Mouse (Mus musculus) intestine, embryonic 15.5 days (tissue): ENCODE data around the gene Gm10800. TPM values are rescaled to one million over a fixed set of nuclear protein-coding genes. Genes with fewer than 3 reads are reported as not detected.
"Not testable (repeated sequence)": the region's sequence is repeated elsewhere in the genome, so short reads cannot be mapped to it uniquely, and the experiment has no call there.

Experiments used
- ATAC-seq: fragments of 200-750 bp; cut with Nextera tagmentation; 2 replicates; pipeline ENCODE4 v1.8.0; 2017; ENCODE audit warnings: moderate TSS enrichment, moderate library complexity
- H3K27ac ChIP-seq: fragments of 300-500 bp; sonication (generic); 2 replicates; pipeline ENCODE4 v1.5.1; 2015; ENCODE audit warnings: mild to moderate bottlenecking, inconsistent platforms
- H3K27me3 ChIP-seq: fragments of 300-500 bp; sonication (generic); replicated peaks from 2 replicates; pipeline ENCODE4 v1.6.1; 2015; ENCODE audit warnings: inconsistent platforms
- H3K36me3 ChIP-seq: fragments of 300-500 bp; sonication (generic); 2 replicates; pipeline ENCODE4 v1.6.1; 2015; ENCODE audit warnings: inconsistent platforms
- H3K4me1 ChIP-seq: fragments of 300-500 bp; sonication (generic); replicated peaks from 2 replicates; pipeline ENCODE4 v1.6.1; 2015; ENCODE audit warnings: inconsistent platforms
- H3K4me2 ChIP-seq: fragments of 300-500 bp; sonication (generic); replicated peaks from 2 replicates; pipeline ENCODE4 v1.6.1; 2015; ENCODE audit warnings: mild to moderate bottlenecking, inconsistent platforms
- H3K4me3 ChIP-seq: fragments of 300-500 bp; sonication (generic); replicated peaks from 2 replicates; pipeline ENCODE4 v1.5.1; 2015; ENCODE audit warnings: inconsistent platforms
- H3K9ac ChIP-seq: fragments of 300-500 bp; sonication (generic); 2 replicates; pipeline ENCODE4 v1.6.1; 2015; ENCODE audit warnings: inconsistent platforms
- H3K9me3 ChIP-seq: fragments of 300-500 bp; sonication (generic); 2 replicates; pipeline ENCODE4 v1.6.1; 2016; ENCODE audit warnings: inconsistent platforms
- WGBS: fragments of 180-500 bp; shearing (Covaris S2); methylation state at CpG from one replicate; pipeline ENCODE4 v1.1.7; 2015; 5-methylcytosine and 5-hydroxymethylcytosine counted together
- polyA plus RNA-seq: library from polyadenylated mRNA; unstranded; fragments of >200 nt; fragmentation: Nextera tagmentation; extraction: Ambion mirVana; gene quantifications from 2 replicates; pipeline ENCODE4 v1.2.1, GENCODE M21; 2015

Gene Gm10800
- 0.30 and 0.35 TPM in 2 replicates for polyA plus RNA-seq

- H3K36me3 ChIP-seq, H3K4me2 ChIP-seq, H3K27me3 ChIP-seq, H3K4me3 ChIP-seq, H3K9ac ChIP-seq, H3K4me1 ChIP-seq, H3K9me3 ChIP-seq, H3K27ac ChIP-seq, ATAC-seq: not testable (repeated sequence)
- WGBS, result 81% methylated on average over 4 of the region's 4 CpGs
These were observed at the start of gene Gm10800 for GRCm38 (mm10) chr2:98667201-98667600. TSS of gene Gm10800 (minus strand) at chr2:98667301.

- WGBS, result 94% methylated on average over 1 of the region's 1 CpGs
- Histone ChIP-seq H3K4me1 (no peaks in the 10 kb centered on the region), H3K9ac (no peak overlapping the region), H3K27me3 (no peaks in the 10 kb centered on the region), H3K4me3 (no peak overlapping the region), H3K27ac (no peak overlapping the region), H3K9me3 (no peaks in the 10 kb centered on the region), H3K4me2 (no peak overlapping the region), H3K36me3 (no peaks in the 10 kb centered on the region)
- no peak for ATAC-seq
These were observed 30.4 kb upstream of the Gm10800 start for GRCm38 (mm10) chr2:98697533-98697932.

GRCm38 (mm10) chr2:98661937-98662336 lies 5.2 kb downstream of the Gm10800 start, which contains the start of gene Gm10801:
TSS of gene Gm10801 (plus strand) at chr2:98662237.
- 71% methylated on average over 4 of the region's 5 CpGs for WGBS
- not testable (repeated sequence) for ATAC-seq

More at GRCm38 (mm10) chr2:98661937-98662336, 5.2 kb downstream of the Gm10800 start, which contains the start of gene Gm10801:
- H3K27me3 ChIP-seq, H3K27ac ChIP-seq, H3K4me2 ChIP-seq, H3K4me1 ChIP-seq, H3K9ac ChIP-seq, H3K4me3 ChIP-seq, H3K36me3 ChIP-seq, H3K9me3 ChIP-seq: not testable (repeated sequence)

Other genes starting within 250 kb of the Gm10800 start
- not detected in 2 replicates for gene Gm10801, start 5.1 kb downstream of the Gm10800 start, polyA plus RNA-seq